Mouse (Mus musculus) thymus, adult 2 months (tissue): ENCODE measurements around the gene Zbtb17.

Experiments
- CTCF ChIP-seq: fragments of 200-500 bp; IDR thresholded peaks from 2 replicates; pipeline ENCODE4 v1.5.1; 2012; ENCODE audit warnings: mild to moderate bottlenecking, control low read depth, low read length, moderate library complexity, borderline replicate concordance; ENCODE audit not compliant: control insufficient read depth, poor library complexity, insufficient read depth; ENCODE audit errors: extremely low read depth
- POLR2A ChIP-seq: fragments of 200-500 bp; IDR thresholded peaks from 2 replicates; pipeline ENCODE4 v1.6.1; 2012; ENCODE audit warnings: mild to moderate bottlenecking, low read length, control low read depth, moderate library complexity; ENCODE audit not compliant: control insufficient read depth, poor library complexity, insufficient read depth; ENCODE audit errors: extremely low read depth

DNA sequence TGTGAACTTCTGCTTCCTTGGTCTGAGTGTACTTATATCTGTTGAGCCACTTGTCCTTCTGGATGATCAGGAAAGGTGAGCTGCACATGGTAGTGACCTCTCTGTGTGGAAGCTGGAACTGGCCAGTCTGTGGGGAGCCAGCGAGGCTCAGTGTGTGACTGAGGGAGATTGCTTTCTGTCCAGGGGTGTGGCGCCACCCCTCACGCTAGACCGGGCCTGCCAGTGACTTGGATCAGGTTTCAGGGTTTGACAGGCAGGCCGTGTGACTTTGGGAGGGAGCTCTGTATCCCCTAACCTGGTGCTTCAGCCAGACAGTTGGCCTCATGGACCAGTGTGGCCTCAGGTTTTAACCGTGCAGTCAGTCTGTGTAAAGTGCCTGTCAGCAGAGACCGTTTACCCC, 13.8 kb downstream of the Zbtb17 start:
- TF ChIP-seq CTCF = no peak
- TF ChIP-seq POLR2A = no peak
